Mouse (Mus musculus) gastrocnemius, postnatal 25 days (tissue): Measurements from ENCODE around the gene Tcte2. TPM values are rescaled to one million over a fixed set of nuclear protein-coding genes. Genes with fewer than 3 reads are reported as not detected.

Source experiments
- DNase-seq: peaks from one replicate; pipeline ENCODE4 v3.0.0; 2022
- total RNA-seq, 2 experiments: library from RNA; stranded (reverse); gene quantifications; 1 replicate in 1 of 2; 2 replicates in 1 of 2; pipeline ENCODE4 v1.2.3; 2021

Gene Tcte2
- total RNA-seq, 2 experiments from 2014 or later = 0.97 to 1.4 TPM

- no peak for DNase-seq
Measured at GRCm38 (mm10) chr17:13745373-13745772, 16.3 kb downstream of the Tcte2 start.

GRCm38 (mm10) chr17:13744824-13745223, 16.8 kb downstream of the Tcte2 start:
- no peak for DNase-seq

GRCm38 (mm10) chr17:13744219-13744618, 17.4 kb downstream of the Tcte2 start:
- no peak for DNase-seq

GRCm38 (mm10) chr17:13743709-13744079, 17.9 kb downstream of the Tcte2 start:
- DNase-seq = no peak

- DNase-seq = no peak
Measured at GRCm38 (mm10) chr17:13742941-13743708, 18.5 kb downstream of the Tcte2 start.

GRCm38 (mm10) chr17:13742334-13742733, 19.3 kb downstream of the Tcte2 start:
- DNase-seq = no peak

- no peak for DNase-seq
Measured at GRCm38 (mm10) chr17:13741611-13742010, 20.0 kb downstream of the Tcte2 start.

GRCm38 (mm10) chr17:13740796-13741195, 20.8 kb downstream of the Tcte2 start:
- DNase-seq = no peak

GRCm38 (mm10) chr17:13739981-13740380, 21.6 kb downstream of the Tcte2 start:
- no peak for DNase-seq

- no peak for DNase-seq
Measured at GRCm38 (mm10) chr17:13738916-13739315, 22.7 kb downstream of the Tcte2 start.

GRCm38 (mm10) chr17:13738121-13738776, 23.4 kb downstream of the Tcte2 start:
- DNase-seq = no peak

- DNase-seq = no peak
Measured at GRCm38 (mm10) chr17:13737336-13737735, 24.3 kb downstream of the Tcte2 start.

- DNase-seq = no peak
Measured at GRCm38 (mm10) chr17:13735803-13736282, 25.8 kb downstream of the Tcte2 start.

- DNase-seq = no peak
Measured at GRCm38 (mm10) chr17:13735057-13735456, 26.6 kb downstream of the Tcte2 start.

GRCm38 (mm10) chr17:13733971-13734370, 27.7 kb downstream of the Tcte2 start:
- DNase-seq = no peak

GRCm38 (mm10) chr17:13732685-13733084, 28.9 kb downstream of the Tcte2 start:
- no peak for DNase-seq

GRCm38 (mm10) chr17:13731727-13732112, 29.9 kb downstream of the Tcte2 start:
- DNase-seq = no peak

- no peak for DNase-seq
Measured at GRCm38 (mm10) chr17:13730980-13731726, 30.5 kb downstream of the Tcte2 start.

- DNase-seq = no peak
Measured at GRCm38 (mm10) chr17:13726832-13727355, 34.7 kb downstream of the Tcte2 start.

GRCm38 (mm10) chr17:13725004-13725550, 36.5 kb downstream of the Tcte2 start:
- DNase-seq = no peak

GRCm38 (mm10) chr17:13722434-13722833, 39.2 kb downstream of the Tcte2 start:
- no peak for DNase-seq

GRCm38 (mm10) chr17:13721372-13721771, 40.3 kb downstream of the Tcte2 start:
- DNase-seq = no peak
